Mouse (Mus musculus): ENCODE measurements at regions not wholly inside any gene's neighbourhood (a gene's known extent, or its start where the extent isn't known, plus 50 kb on each side); places are given as distances from the start of the nearest gene placed in this dataset.
A peak's percentile ranks its signal among the peaks of the same experiment; 100 is the strongest.

GRCm38 (mm10) chr4:47724331-47725004 lies 250.0 kb downstream of the Sec61b start:
- DNase-seq (ENCODE audit: low spot score) = no peak

GRCm38 (mm10) chr4:47725005-47725340 lies 250.5 kb downstream of the Sec61b start:
- DNase-seq (ENCODE audit: low spot score) = no peak

DNA sequence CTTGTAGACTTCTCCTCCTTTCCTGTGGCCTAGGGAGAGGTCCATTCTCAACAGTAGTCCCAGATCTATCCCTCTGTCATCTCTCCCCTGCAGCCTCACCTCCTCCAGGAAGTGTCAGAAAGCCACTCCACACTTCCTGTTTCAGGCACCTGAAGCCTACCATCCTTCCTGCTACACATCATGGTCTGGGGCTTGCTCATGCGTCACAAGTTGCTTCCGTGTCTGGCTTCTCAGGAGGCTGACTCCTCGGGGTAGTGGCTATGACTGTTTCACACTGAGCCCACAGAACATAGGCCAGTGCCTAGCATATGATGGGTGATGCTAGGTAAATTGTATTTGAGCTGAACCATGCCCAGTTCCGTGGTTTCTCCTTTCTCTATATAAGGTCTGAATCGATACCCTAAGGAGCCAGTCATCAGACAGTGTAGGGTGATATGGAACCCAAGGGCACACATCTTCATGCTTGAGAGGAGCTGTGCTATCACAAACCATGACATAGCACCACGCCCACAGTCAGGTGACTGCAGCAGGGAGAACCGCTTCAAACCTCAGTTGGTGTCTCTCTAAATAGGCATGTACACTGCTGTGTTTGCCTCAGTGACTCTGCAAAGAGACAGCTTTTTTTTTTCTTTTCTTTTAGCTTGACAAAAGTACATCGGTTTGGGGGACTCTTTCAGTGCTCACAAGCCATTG lies 272.2 kb downstream of the Sec61b start:
- DNase-seq (ENCODE audit: low spot score) = peak; percentile 3

- no peak for DNase-seq (ENCODE audit: low spot score)
Observed at GRCm38 (mm10) chr4:47772230-47772920, 272.6 kb upstream of the Nr4a3 start.

GRCm38 (mm10) chr4:47774664-47775063 lies 270.3 kb upstream of the Nr4a3 start:
- DNase-seq (ENCODE audit: low spot score) = no peak

GRCm38 (mm10) chr4:47781039-47781438 lies 263.9 kb upstream of the Nr4a3 start:
- DNase-seq (ENCODE audit: low spot score) = no peak

- DNase-seq (ENCODE audit: low spot score) = no peak
Observed at GRCm38 (mm10) chr4:47796977-47797376, 248.0 kb upstream of the Nr4a3 start.

GRCm38 (mm10) chr4:47799165-47799564 lies 245.8 kb upstream of the Nr4a3 start:
- peak; percentile 2 for DNase-seq (ENCODE audit: low spot score)

DNA sequence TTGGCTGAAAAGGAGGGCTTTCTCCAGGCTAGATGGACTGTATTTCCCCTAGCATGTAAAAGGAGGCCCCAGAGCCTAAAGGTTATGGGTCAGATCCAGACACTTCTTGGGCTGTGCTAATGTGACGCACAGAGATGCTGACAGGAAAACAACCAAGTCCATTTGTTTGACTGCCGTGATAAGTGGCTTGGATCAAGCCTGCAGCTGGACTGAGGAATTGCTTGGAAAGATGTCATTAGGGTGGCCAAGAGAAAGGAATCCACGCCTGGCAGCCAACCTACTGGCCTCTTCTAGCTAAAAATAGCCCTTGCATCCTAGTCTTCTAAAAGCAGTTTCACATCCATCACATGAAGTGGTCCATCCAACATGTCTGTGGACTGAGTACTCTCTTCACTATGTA lies 241.8 kb upstream of the Nr4a3 start:
- DNase-seq (ENCODE audit: low spot score) = no peak

DNA sequence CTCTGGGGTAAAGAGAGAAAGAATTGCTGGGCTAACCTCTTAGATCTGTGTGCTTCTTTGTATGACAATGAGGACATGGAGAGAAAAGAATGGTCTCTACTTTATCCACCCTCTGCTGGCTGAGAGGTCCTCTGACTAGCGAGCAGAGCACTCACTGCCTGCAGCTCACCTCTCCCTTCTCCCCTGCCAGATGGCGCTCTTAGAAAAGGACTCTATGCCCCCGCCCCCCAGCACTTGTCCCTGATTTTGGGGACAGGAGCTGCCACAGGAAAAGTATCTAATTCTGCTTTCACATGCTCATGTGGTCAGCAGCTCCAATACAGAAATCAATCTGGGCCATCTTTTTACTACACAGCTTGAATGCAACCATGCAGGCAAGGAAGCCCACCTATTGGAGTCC lies 237.1 kb upstream of the Nr4a3 start:
- DNase-seq (ENCODE audit: low spot score) = no peak

DNA sequence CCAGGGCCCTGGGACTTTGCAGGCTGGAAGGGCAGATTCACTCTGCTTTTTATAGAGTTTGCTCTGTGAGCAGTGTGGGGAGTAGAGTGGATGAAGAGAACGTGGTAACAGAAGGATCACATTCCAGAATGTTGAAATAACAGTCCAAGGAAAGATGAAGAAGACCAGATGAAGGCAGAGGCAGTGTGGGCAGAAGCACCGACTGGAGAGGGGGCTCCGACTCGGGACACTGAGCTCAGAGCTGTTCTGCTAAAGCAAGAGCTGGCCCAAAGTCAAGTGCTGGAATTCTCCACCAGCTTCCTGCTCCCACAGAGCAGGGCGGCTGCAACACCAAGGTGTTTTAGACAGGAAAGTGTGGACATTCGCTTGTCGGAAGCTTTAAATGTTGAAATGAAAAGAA lies 230.9 kb upstream of the Nr4a3 start:
- no peak for DNase-seq (ENCODE audit: low spot score)

DNA sequence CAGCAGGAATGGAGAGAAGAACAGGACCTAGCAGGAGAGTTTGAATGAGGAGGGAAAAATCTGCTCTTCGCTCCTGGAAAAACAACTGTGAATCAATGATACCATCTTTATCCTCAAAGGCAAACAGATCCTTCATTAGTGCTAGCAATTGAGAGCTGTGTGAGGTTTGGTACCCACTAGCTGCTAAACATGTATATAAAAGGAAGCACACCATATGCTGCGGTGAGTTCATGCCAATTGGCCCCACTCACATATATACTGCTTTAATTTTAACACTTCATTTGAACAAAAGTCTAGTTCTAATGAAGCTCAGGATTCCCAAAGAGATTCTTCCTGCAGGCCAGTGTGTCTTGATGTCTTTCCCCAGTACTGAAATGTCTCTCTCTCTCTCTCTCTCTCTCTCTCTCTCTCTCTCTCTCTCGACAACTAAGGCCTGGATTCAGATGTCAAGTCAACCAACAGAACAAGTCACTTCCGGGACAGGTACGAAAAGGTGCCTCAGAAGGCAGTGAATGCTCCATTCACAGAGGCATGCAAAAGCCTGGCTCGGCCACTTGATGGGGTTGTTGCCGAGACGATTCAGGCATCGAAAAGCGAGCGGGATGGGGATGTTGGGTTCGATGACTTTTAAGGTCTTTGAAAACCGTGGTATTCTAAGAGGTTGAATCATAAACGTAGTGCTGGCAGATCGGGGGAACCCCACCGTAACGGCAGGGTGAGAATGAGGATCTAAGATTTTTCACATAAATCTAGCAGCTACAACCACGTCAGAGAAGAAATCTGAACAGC lies 226.4 kb upstream of the Nr4a3 start:
- DNase-seq (ENCODE audit: low spot score) = no peak

DNA sequence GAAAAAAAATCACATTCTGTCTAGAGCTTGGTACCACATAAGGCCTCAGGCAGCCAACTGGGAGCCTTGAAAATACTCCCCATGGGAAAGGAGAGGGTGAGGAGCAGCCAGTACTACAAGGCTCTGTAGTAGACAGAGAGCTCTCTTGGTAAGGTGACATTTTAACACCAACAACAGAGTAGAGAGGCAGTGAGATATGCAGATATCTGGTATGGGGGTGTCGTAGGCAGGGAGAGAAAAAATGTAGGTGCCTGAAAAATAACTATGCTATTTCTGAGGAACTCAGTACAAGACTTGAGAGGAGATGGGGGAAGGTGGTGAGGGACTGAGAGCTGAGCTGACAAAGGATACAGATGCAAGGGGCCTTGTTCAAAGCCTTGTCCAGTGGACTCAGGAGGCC lies 224.4 kb upstream of the Nr4a3 start:
- DNase-seq (ENCODE audit: low spot score) = no peak

DNA sequence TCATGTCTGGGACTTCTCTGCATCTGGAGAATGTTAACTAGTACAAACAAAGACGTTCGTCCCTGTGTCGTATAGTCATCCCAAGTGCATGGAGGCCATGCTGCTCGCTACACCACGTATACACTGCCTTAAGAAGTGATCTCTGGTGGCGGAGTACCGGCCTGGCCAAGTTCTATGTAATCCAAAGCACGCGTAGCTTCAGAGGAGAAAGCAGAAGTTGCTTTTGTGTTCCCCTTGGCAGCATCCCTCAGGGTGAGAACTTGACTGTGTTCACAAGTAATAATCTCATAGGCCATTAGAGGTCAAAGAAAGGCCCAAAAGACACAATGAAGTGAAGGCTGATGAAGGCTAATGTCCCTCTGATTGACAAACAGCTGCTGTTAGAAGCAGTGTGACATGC lies 221.7 kb upstream of the Nr4a3 start:
- no peak for DNase-seq (ENCODE audit: low spot score)

- DNase-seq (ENCODE audit: low spot score) = no peak
Observed at GRCm38 (mm10) chr4:47824083-47824482, 220.9 kb upstream of the Nr4a3 start.

DNA sequence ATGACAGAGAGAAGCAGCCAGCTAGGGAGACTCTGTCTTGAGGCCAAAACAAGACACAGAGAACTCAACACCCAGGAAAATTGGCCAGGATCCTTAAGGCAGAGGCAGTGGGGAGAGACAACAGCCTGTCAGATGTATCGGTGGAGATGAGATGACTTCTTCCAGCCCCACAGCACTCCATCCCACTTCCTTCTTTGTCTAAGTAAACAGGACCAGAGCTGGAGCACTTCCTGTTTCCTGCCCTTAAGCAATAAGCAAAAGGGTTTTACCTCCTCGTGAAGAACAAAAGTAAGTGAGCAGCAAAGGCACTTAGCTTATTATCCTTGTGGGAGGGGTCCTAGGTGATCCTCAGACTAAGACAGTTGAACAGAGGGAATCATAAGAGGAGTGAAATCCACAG lies 212.0 kb upstream of the Nr4a3 start:
- no peak for DNase-seq (ENCODE audit: low spot score)

DNA sequence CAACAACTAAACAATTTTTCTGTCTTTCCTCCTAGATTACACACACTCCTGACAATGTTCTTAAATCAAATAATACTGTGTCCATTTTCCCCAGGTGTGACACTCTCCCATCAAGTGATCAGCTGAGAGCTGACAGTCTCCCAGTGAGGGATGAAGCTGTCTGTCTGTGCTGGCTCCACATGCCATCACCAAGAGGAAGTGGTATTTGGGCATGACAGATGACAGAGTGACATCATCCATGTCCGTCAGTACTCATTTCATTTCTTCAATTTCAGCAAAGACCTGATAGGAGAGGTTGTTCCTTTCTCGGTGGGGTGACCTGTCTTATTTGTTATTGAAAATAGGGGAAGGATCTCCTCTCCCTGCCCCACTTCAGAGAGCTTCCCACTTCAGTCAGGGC lies 206.5 kb upstream of the Nr4a3 start:
- DNase-seq (ENCODE audit: low spot score) = peak; percentile 7

DNA sequence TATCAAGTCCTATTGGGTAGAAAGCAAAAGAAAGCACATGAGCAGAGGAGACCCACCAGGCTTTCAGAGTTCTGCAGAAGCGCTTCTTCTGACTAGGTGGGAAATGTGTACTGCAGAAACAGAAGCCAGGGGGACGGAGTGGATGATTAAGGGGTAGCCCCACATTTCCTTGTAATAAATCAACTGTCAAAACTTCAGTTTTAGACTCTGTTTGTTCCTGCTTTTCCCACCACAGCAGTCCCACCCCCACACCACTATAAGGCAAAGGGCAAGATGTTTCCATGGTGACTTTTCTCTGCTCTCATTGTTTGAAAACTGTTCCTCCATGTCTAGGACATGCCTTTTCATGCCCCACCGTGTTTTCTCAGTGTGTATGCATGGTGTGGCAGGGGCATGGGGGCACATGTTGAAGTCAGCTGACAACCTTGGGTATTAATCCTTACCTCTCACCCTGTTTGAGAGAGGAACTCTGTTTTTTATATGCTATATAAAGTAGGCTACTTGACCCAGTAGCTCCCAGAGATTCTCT lies 202.8 kb upstream of the Nr4a3 start:
- no peak for DNase-seq (ENCODE audit: low spot score)

GRCm38 (mm10) chr4:47845239-47845638 lies 199.7 kb upstream of the Nr4a3 start:
- DNase-seq (ENCODE audit: low spot score) = no peak

DNA sequence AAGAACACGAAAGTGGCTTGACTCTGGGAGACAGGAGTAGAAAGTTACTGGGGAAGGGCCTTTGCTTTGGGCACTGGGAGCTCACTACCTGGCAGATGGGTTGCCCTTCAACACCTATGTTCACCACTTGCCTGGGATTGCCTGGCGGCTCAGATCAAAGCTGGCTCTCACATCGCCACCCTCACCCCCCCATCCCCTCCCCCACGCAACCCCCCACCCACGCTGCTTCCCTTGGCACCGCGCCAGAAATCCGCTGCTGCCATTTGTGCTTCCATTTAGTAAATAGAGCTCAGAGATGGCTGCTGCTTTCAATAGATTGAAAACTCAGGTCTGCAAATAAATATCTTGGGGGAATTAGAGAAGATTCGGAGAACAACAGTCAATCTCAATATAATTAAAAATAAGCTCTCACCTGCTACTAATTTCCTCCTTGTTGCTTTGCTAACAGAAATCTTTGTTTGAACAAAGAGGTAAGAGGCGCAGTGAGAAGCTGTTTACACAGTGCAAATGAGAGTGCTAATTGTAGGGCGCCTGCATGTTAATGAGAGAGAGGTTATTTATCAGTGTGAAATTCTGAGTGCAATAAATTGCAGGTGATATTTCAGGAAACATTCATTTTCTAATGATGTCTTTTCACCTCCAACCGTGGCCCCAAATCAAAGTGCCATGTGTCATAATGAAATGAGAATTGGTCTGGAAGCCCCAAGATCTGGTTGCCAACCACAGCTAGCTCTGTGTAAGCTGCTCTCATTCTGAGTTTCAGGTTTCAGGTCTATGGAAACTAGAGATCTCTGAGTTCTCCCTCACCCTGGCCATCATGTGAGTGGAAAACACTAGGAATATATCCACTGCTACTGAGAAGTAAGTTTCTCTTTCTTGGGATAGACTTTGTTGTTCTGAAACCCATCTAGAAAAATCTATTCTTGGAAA lies 198.3 kb upstream of the Nr4a3 start:
- no peak for DNase-seq (ENCODE audit: low spot score)

DNA sequence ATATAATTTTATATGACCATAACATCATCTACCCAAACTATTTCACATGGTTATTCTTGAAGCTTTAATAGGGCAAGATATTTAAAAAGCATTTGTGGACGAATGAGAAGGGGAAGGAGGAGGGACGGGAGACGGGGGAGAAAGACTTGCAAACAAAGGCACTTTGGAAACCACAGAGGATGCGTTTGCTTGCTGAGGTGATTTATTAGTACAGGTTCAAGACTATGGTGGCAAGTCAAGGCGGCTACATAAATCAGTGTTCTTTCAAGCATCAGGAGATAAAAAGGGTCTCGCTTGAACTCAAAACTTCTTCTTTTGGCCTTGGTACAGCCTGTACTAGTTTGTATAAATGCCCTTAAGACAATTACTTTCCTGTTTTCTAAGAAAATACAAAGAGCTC lies 183.8 kb upstream of the Nr4a3 start:
- no peak for DNase-seq (ENCODE audit: low spot score)

All from lung, postnatal 25 days (tissue).